Mouse (Mus musculus): ENCODE data around the gene Mpeg1. TPM values are rescaled to one million over a fixed set of nuclear protein-coding genes. Genes with fewer than 3 reads are reported as not detected.

Mpeg1 gene
- polyA plus RNA-seq, 1 experiment from 2014 or later, result 0.49 TPM

DNA sequence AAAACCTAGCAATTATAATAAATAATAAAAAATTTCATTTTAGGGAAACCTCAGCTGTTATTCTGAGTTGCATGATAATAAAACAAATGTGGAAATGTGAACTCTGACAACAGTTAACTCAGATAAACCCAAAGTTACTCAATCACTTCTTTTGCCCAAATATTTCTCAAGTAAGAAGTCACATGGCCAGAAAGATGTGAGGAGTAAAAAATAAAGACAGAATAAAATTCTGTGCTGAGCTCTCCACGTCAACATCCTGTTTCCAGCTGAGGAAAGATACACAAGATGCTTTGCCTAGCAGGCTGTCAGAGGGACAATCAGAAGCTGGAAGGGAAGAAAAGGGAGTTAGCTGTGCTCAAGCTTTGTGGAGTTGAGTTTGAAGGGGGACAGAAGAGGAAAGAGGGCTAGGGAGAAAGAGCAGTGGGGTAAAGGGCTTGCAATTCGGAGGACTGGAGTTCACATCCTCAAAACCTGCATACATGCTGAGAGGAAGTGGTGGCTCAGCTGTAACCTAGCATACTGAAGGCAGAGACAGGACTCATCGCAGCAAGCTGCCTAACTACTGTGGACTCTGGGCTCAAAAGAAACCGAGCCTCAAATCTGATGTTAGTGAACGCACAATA lies 20.4 kb upstream of the Mpeg1 start:
- Histone ChIP-seq H3K9me3 (no peaks in the 10 kb centered on the region), H3K36me3 (no peaks in the 10 kb centered on the region), H3K4me1 (no peaks in the 10 kb centered on the region), H3K4me2 (replicated peaks) (no peak overlapping the region), H3K27me3 (no peaks in the 10 kb centered on the region), H3K9ac (no peak overlapping the region), H3K27ac (no peak overlapping the region), H3K4me3 (no peak overlapping the region)
- no peak for ATAC-seq (ENCODE audit: insufficient number of reproducible peaks, insufficient read depth, low FRiP score, low TSS enrichment)
- WGBS, result 73% methylated on average over 5 of the region's 5 CpGs

DNA sequence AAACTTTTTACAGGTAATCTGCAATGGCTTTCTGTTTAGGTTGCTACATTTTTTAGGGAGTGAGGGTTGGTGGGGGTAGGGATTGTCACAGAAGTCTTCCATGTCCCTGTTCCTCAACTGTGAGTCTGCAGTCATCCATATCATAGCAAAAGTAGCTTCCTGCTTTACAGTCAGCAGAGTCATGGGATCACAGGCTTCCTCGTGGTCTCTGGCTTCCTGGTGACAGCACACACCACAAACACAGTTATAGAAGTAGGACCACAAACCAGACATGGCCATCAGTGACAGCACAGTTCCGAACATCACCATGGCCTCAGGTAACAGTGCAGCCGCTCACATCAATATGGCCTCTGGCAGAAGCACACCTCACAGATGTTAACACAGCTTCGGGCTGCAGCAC lies 18.0 kb upstream of the Mpeg1 start:
- no peak overlapping the region for H3K27ac ChIP-seq
- 71% methylated on average over 4 of the region's 4 CpGs for WGBS
- no peak overlapping the region for H3K4me2 ChIP-seq (replicated peaks)
- ATAC-seq (ENCODE audit: insufficient number of reproducible peaks, insufficient read depth, low FRiP score, low TSS enrichment), result no peak
- no peaks in the 10 kb centered on the region for H3K4me1 ChIP-seq
- H3K9ac ChIP-seq, result no peak overlapping the region
- no peak overlapping the region for H3K4me3 ChIP-seq
- no peaks in the 10 kb centered on the region for H3K27me3 ChIP-seq
- H3K36me3 ChIP-seq, result no peaks in the 10 kb centered on the region
- no peaks in the 10 kb centered on the region for H3K9me3 ChIP-seq

DNA sequence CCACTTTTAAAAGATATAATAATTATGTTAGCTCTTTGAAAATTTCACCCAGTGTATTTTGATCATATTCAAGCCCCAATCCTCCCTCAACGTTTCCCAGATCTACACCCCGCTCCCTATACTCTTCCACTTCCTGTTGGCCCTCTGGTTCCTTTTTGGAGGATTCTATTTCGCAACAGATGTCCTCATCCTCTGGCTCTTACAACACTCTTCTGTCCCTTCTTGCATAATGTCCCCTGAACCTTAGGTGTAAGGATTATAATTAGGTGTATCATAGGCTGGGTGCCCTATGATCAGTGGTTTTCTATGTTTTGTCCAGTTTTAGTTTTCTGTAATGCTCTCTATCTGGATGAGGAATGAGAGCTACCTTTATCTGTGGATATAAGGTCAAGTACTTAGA lies 15.6 kb upstream of the Mpeg1 start:
- Histone ChIP-seq H3K4me2 (replicated peaks) (no peak overlapping the region), H3K4me3 (no peak overlapping the region), H3K27ac (no peak overlapping the region), H3K27me3 (no peaks in the 10 kb centered on the region), H3K9ac (no peak overlapping the region), H3K36me3 (no peaks in the 10 kb centered on the region), H3K9me3 (no peaks in the 10 kb centered on the region), H3K4me1 (no peaks in the 10 kb centered on the region)
- no peak for ATAC-seq (ENCODE audit: insufficient number of reproducible peaks, insufficient read depth, low FRiP score, low TSS enrichment)
- 85% methylated on average over 3 of the region's 3 CpGs for WGBS

DNA sequence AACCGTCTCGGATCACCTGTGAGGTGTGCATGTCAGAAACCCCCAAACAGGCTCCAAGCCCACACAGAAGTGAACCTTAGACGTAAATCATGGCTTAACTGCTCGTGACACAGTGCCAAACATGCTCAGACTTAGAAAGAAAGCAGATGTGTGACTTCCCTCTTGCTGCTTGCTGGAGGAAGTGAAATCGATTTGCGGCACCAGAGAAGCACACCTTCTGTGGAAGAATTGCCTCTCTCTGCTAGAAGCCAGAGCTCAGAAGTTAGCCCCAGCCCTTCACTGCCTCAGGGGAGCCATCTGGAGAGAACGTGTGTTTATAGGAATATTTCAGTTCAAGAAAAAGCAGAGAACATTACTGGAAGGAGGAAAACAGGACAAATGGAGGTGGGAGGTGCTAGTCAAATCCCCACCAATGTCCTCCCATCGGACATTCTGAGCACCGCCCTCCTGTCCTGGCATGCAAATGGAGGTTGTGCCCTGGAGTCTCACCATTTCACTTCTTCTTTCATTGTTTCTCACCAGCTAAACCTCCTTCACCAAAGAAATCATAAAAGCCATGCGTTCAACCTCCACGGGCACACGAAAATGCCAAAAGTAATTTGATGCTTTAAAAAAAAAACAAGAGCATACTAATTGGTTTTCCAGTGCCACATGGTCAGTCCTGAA lies 3.0 kb upstream of the Mpeg1 start:
- Histone ChIP-seq H3K27ac (no peak overlapping the region), H3K27me3 (no peaks in the 10 kb centered on the region), H3K9ac (no peak overlapping the region), H3K4me1 (no peaks in the 10 kb centered on the region), H3K4me3 (no peak overlapping the region), H3K36me3 (no peaks in the 10 kb centered on the region), H3K9me3 (no peaks in the 10 kb centered on the region), H3K4me2 (replicated peaks) (no peak overlapping the region)
- WGBS, result 58% methylated on average over 12 of the region's 12 CpGs
- ATAC-seq (ENCODE audit: insufficient number of reproducible peaks, insufficient read depth, low FRiP score, low TSS enrichment), result no peak

DNA sequence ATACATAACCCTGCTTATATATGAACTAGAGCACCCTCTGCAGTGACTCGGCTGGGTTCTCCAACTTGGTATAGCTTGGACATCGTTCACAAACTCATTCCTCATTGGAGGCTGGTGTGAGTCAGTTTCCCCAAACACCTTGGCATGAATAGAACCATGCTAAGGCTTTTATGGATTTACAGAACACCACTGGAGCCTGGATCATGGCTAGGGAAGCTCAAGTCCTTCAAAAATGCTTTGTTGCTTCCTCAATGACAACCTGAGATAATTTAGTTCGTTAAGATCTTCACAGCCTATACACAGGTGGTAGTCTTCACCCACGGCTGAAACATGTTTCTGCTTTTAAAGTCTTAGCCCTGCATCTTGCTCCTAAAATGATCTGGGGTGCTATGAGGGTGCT lies 1.1 kb upstream of the Mpeg1 start:
- Histone ChIP-seq H3K4me3 (no peak overlapping the region), H3K9me3 (no peaks in the 10 kb centered on the region), H3K27me3 (no peaks in the 10 kb centered on the region), H3K27ac (no peak overlapping the region), H3K4me1 (no peaks in the 10 kb centered on the region), H3K4me2 (replicated peaks) (no peak overlapping the region), H3K9ac (no peak overlapping the region), H3K36me3 (no peaks in the 10 kb centered on the region)
- 91% methylated on average over 4 of the region's 4 CpGs for WGBS
- no peak for ATAC-seq (ENCODE audit: insufficient number of reproducible peaks, insufficient read depth, low FRiP score, low TSS enrichment)

DNA sequence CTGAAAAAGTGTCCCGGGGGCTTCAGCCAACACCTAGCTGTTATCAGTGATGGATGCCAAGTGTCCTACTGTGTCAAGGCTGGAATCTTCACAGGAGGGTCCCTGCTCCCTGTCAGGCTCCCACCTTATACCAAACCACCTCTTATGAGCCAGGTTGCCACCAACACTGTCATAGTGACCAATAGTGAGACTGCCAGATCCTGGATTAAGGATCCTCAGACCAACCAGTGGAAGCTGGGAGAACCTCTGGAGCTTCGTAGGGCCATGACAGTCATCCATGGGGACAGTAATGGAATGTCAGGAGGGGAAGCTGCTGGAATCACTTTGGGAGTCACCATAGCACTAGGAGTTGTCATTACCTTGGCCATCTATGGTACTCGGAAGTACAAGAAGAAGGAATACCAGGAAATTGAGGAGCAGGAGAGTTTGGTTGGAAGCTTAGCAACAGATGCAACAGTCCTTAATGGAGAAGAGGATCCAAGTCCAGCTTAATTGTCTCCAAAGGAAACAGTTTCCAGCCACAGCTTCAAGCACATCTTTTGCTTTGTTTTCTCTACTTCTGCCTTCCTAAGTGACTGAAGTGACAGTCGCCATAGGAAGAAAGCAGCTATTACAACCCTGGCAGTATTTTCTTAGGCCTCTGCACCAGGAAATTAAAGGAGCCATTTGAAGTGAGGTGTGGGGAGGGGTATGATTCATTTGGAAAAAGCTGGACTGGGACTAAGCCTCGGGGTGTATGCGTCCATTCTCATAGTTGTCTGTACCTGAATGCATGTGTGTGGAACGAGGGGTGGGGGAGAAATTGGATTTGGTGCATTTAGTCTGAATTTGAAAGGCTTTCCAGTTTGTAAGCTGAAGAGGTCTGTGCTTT lies 2.5 kb downstream of the Mpeg1 start:
- Histone ChIP-seq H3K36me3 (no peaks in the 10 kb centered on the region), H3K4me2 (replicated peaks) (no peak overlapping the region), H3K9ac (no peak overlapping the region), H3K9me3 (no peaks in the 10 kb centered on the region), H3K27me3 (no peaks in the 10 kb centered on the region), H3K4me1 (no peaks in the 10 kb centered on the region), H3K4me3 (no peak overlapping the region), H3K27ac (no peak overlapping the region)
- 55% methylated on average over 7 of the region's 7 CpGs for WGBS
- ATAC-seq (ENCODE audit: insufficient number of reproducible peaks, insufficient read depth, low FRiP score, low TSS enrichment), result no peak

DNA sequence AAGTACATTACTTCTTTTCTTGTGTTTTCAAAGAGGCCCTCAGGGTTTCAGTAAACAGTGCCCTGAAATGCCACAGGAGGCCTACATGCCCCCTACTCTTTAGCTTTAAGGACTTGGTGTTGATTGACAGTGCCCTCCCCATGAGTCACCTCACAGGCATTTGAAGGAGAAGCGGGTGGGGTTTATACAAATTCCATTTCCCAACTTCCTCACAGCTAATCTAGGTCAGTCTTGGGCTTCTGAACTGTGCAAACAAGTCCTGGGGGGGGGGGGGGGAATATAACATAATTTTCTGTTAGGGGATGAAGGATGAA lies 3.1 kb downstream of the Mpeg1 start:
- ATAC-seq (ENCODE audit: insufficient number of reproducible peaks, insufficient read depth, low FRiP score, low TSS enrichment), result no peak
- Histone ChIP-seq H3K4me2 (replicated peaks) (no peak overlapping the region), H3K36me3 (no peaks in the 10 kb centered on the region), H3K9ac (no peak overlapping the region), H3K27me3 (no peaks in the 10 kb centered on the region), H3K4me1 (no peaks in the 10 kb centered on the region), H3K27ac (no peak overlapping the region), H3K4me3 (no peak overlapping the region), H3K9me3 (no peaks in the 10 kb centered on the region)
- WGBS, result 35% methylated on average over 1 of the region's 1 CpGs

DNA sequence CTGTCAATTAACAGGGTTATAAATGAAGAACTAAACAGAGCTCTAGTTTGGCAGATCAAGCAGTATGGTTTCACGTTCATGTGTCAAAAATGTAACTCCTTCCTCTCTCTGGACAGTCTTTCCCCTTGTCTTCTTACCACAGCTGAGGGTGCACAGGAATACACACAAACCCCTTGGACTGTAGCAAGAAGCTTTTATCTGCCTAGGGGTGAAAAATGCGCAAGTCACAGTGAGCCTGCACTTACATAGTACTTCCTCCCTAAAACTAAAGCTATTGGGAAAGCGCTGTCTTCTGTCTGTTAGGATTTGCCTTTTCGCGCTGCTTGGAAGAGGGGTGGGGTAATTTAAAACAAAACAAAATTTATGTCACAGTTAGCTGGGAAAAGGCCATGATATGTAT lies 3.5 kb downstream of the Mpeg1 start:
- Histone ChIP-seq H3K27me3 (no peaks in the 10 kb centered on the region), H3K4me2 (replicated peaks) (no peak overlapping the region), H3K36me3 (no peaks in the 10 kb centered on the region), H3K27ac (no peak overlapping the region), H3K9ac (no peak overlapping the region), H3K9me3 (no peaks in the 10 kb centered on the region), H3K4me1 (no peaks in the 10 kb centered on the region), H3K4me3 (no peak overlapping the region)
- ATAC-seq (ENCODE audit: insufficient number of reproducible peaks, insufficient read depth, low FRiP score, low TSS enrichment), result no peak
- WGBS, result 71% methylated on average over 5 of the region's 5 CpGs

DNA sequence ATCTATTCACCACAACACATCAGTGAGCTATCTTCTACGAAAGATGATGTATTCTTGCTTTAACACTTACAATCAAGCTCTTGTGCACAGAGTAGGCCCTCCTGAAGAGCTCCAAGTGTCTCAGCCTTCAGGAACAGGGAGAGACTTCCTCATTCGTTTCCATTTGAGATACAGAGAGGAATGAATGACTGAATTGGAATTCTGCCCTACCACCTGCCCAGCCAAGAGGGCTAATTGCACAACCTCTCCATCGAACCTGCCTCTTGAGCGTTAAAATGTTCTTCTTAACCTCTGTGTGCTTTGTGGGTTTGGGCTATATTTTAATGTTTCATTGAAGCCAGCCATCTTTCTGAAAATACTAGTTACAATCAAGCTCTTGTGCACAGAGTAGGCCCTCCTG lies 4.1 kb downstream of the Mpeg1 start:
- no peak overlapping the region for H3K9ac ChIP-seq
- H3K9me3 ChIP-seq, result no peaks in the 10 kb centered on the region
- no peak for ATAC-seq (ENCODE audit: insufficient number of reproducible peaks, insufficient read depth, low FRiP score, low TSS enrichment)
- H3K4me1 ChIP-seq, result no peaks in the 10 kb centered on the region
- 84% methylated on average over 4 of the region's 4 CpGs for WGBS
- no peaks in the 10 kb centered on the region for H3K27me3 ChIP-seq
- no peaks in the 10 kb centered on the region for H3K36me3 ChIP-seq
- H3K4me3 ChIP-seq, result no peak overlapping the region
- no peak overlapping the region for H3K4me2 ChIP-seq (replicated peaks)
- H3K27ac ChIP-seq, result no peak overlapping the region

DNA sequence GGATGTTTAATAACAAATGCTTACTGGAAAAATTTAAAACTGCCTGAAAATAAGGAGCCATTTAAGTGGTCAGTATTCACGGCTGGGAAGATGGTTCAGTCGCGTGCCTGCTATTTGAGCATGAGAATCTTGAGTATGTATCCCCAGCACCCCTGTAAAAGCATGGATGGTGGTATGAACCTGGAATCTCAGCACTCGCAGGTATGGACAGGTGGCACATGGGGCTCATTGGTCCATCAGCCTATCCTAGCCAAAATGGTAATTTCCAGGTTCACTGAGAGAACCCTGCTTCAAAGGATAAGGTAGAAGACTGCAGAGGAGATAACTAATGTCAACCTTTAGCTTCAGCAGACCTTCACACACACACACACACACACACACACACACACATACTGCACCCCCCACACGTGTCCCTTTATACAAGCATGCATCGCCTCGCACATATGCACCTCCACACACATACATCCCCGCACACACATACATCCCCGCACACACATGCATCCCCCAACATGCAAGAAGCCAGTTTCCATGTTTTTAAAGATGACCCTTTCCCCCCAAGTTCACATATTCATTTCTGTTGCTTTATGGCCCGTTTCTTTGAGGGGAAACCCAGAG lies 5.1 kb downstream of the Mpeg1 start:
- no peaks in the 10 kb centered on the region for H3K36me3 ChIP-seq
- ATAC-seq (ENCODE audit: insufficient number of reproducible peaks, insufficient read depth, low FRiP score, low TSS enrichment), result no peak
- H3K4me1 ChIP-seq, result no peaks in the 10 kb centered on the region
- H3K27ac ChIP-seq, result no peak overlapping the region
- H3K9ac ChIP-seq, result no peak overlapping the region
- no peak overlapping the region for H3K4me3 ChIP-seq
- WGBS, result 90% methylated on average over 10 of the region's 10 CpGs
- no peaks in the 10 kb centered on the region for H3K9me3 ChIP-seq
- H3K4me2 ChIP-seq (replicated peaks), result no peak overlapping the region
- H3K27me3 ChIP-seq, result no peaks in the 10 kb centered on the region

DNA sequence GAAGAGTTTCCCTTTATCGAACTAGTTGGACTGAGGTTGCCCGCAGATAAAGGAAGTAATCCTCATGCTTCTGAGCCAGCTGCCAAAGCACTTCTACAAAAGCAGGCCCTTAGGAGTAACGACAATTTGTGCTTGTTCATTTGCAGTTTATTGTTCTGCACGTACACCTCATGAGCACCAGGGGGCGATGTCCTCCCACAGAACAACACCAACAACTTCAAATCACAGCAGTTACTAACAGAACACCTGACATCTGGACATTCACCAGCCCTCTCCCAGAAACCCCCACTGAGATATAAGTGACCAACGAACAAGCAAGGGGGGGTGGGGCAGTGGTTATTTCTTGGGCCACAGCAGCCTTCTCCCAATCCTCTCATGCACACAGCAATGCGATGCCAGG lies 5.6 kb downstream of the Mpeg1 start:
- no peaks in the 10 kb centered on the region for H3K27me3 ChIP-seq
- H3K9ac ChIP-seq, result no peak overlapping the region
- no peaks in the 10 kb centered on the region for H3K36me3 ChIP-seq
- no peak overlapping the region for H3K4me3 ChIP-seq
- no peaks in the 10 kb centered on the region for H3K4me1 ChIP-seq
- no peak for ATAC-seq (ENCODE audit: insufficient number of reproducible peaks, insufficient read depth, low FRiP score, low TSS enrichment)
- no peak overlapping the region for H3K27ac ChIP-seq
- 35% methylated on average over 7 of the region's 7 CpGs for WGBS
- no peak overlapping the region for H3K4me2 ChIP-seq (replicated peaks)
- H3K9me3 ChIP-seq, result no peaks in the 10 kb centered on the region

DNA sequence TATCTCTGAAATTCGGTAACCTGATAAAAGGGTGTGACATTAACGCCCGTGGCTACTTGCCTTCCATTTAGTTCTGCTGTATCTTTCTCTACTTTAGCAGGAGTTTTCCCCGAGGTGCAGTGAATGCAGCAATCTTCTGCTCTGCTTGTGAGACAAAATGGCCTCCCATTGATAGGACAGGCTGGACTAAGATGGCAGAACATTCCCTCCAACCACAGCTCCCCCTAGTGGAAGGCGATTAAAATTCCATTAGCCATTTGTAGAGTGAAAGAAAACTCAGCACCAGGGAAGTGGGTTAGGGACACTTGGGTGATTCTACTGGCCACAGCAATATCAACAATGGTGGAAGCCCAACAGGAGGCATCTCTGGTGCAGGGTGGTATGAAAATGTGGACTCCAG lies 6.9 kb downstream of the Mpeg1 start:
- 84% methylated on average over 5 of the region's 5 CpGs for whole genome bisulfite sequencing
- no peaks in the 10 kb centered on the region for H3K36me3 ChIP-seq
- H3K4me1 ChIP-seq, result no peaks in the 10 kb centered on the region
- H3K9ac ChIP-seq, result no peak overlapping the region
- H3K9me3 ChIP-seq, result no peaks in the 10 kb centered on the region
- ATAC-seq (ENCODE audit: insufficient number of reproducible peaks, insufficient read depth, low FRiP score, low TSS enrichment), result no peak
- no peak overlapping the region for H3K27ac ChIP-seq
- H3K4me2 ChIP-seq (replicated peaks), result no peak overlapping the region
- no peak overlapping the region for H3K4me3 ChIP-seq
- H3K27me3 ChIP-seq, result no peaks in the 10 kb centered on the region
